Mouse (Mus musculus) heart, postnatal 4 days (tissue): ENCODE results near the gene Ptcd3. TPM values are rescaled to one million over a fixed set of nuclear protein-coding genes. Genes with fewer than 3 reads are reported as not detected.
A peak's percentile ranks its signal among the peaks of the same experiment; 100 is the strongest.
"Not testable (repeated sequence)": the region's sequence is repeated elsewhere in the genome, so short reads cannot be mapped to it uniquely, and the experiment has no call there.

Experiments
- DNase-seq: peaks from one replicate; pipeline ENCODE4 v3.0.0; 2021
- total RNA-seq, 2 experiments: library from RNA; stranded (reverse); gene quantifications; 2 replicates each; pipeline ENCODE4 v1.2.3; 2021

Ptcd3 gene
- total RNA-seq, result 100 to 1,000 TPM; 113 to 116 TPM

- peak; percentile 95 for DNase-seq
These were observed at the start of gene Ptcd3, which contains the start of gene Polr1a for GRCm38 (mm10) chr6:71908481-71909381. TSS of gene Ptcd3 (minus strand) at chr6:71908750. TSS of gene Polr1a (plus strand) at chr6:71909053.

GRCm38 (mm10) chr6:71951192-71951591 lies 42.6 kb upstream of the Ptcd3 start:
- no peak for DNase-seq

GRCm38 (mm10) chr6:71950592-71950991 lies 42.0 kb upstream of the Ptcd3 start:
- peak; percentile 61 for DNase-seq

GRCm38 (mm10) chr6:71949721-71950120 lies 41.2 kb upstream of the Ptcd3 start:
- peak; percentile 20 for DNase-seq

GRCm38 (mm10) chr6:71946121-71946520 lies 37.6 kb upstream of the Ptcd3 start:
- DNase-seq, result no peak

- DNase-seq, result no peak
These were observed 36.6 kb upstream of the Ptcd3 start for GRCm38 (mm10) chr6:71945101-71945500.

- no peak for DNase-seq
These were observed 32.4 kb upstream of the Ptcd3 start for GRCm38 (mm10) chr6:71940912-71941311.

- peak; percentile 28 for DNase-seq
These were observed 27.2 kb upstream of the Ptcd3 start for GRCm38 (mm10) chr6:71935737-71936136.

GRCm38 (mm10) chr6:71934081-71934556 lies 25.6 kb upstream of the Ptcd3 start:
- DNase-seq, result peak; percentile 63

GRCm38 (mm10) chr6:71932347-71932746 lies 23.8 kb upstream of the Ptcd3 start:
- no peak for DNase-seq

GRCm38 (mm10) chr6:71930830-71931437 lies 22.4 kb upstream of the Ptcd3 start:
- no peak for DNase-seq

GRCm38 (mm10) chr6:71930053-71930452 lies 21.5 kb upstream of the Ptcd3 start:
- no peak for DNase-seq

GRCm38 (mm10) chr6:71927911-71928310 lies 19.4 kb upstream of the Ptcd3 start:
- DNase-seq, result peak; percentile 78

GRCm38 (mm10) chr6:71925233-71925632 lies 16.7 kb upstream of the Ptcd3 start:
- not testable (repeated sequence) for DNase-seq

- no peak for DNase-seq
These were observed 12.2 kb upstream of the Ptcd3 start for GRCm38 (mm10) chr6:71920752-71921151.

- DNase-seq, result no peak
These were observed 3.3 kb upstream of the Ptcd3 start for GRCm38 (mm10) chr6:71911686-71912450.

- DNase-seq, result no peak
These were observed 1.3 kb upstream of the Ptcd3 start for GRCm38 (mm10) chr6:71909840-71910239.

- no peak for DNase-seq
These were observed 834 bp upstream of the Ptcd3 start for GRCm38 (mm10) chr6:71909384-71909783.

- no peak for DNase-seq
These were observed 781 bp downstream of the Ptcd3 start for GRCm38 (mm10) chr6:71907702-71908235.

- DNase-seq, result no peak
These were observed 15.3 kb downstream of the Ptcd3 start for GRCm38 (mm10) chr6:71893263-71893662.

- no peak for DNase-seq
These were observed 30.4 kb downstream of the Ptcd3 start for GRCm38 (mm10) chr6:71877965-71878760.

- DNase-seq, result no peak
These were observed 37.2 kb downstream of the Ptcd3 start for GRCm38 (mm10) chr6:71871396-71871795.
